Mouse (Mus musculus) heart, adult 2 months (tissue): ENCODE data around the gene Ggps1.

Source experiments
- CTCF ChIP-seq: fragments of 200-600 bp; IDR thresholded peaks from 2 replicates; pipeline ENCODE4 v1.8.1; 2022; ENCODE audit warnings: antibody characterized with exemption, mild to moderate bottlenecking, moderate library complexity
- POLR2A ChIP-seq: fragments of 200-500 bp; IDR thresholded peaks from 2 replicates; pipeline ENCODE4 v1.6.1; 2011; ENCODE audit warnings: mild to moderate bottlenecking, low read depth, low read length, control low read depth; ENCODE audit not compliant: insufficient read depth

DNA sequence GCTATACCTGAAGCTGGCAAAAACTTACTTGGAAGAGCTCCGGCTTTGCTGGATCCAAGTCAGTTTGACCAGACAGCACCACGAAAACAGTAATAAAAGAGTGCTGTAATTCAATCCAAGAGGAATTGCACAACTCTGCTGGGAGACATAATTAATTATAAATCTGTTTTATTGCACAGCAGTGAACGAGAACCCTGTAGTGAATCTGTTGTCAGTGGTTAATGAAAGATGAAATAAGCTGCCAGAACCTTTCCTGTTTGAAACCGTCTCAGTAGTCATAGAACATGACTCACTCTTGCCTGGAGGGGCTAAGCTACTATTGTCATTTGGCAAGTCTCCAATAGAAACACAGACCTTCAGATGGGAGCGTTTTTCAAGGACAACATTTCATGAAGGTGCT is 23.1 kb downstream of the Ggps1 start:
- TF ChIP-seq POLR2A (no peak), CTCF (no peak)
